Mouse (Mus musculus): ENCODE results near the gene Eif5.
"Not testable (repeated sequence)": the region's sequence is repeated elsewhere in the genome, so short reads cannot be mapped to it uniquely, and the experiment has no call there.

GRCm38 (mm10) chr12:111555893-111556292 lies 18.1 kb downstream of the Eif5 start:
- TF ChIP-seq CTCF (IDR thresholded peaks at IDR 0.05); POLR2A (IDR thresholded peaks at IDR 0.05; ENCODE audit: insufficient read depth, low read depth, low read length): not testable (repeated sequence)
